Mouse (Mus musculus): ENCODE results near the gene C730034F03Rik.

DNA sequence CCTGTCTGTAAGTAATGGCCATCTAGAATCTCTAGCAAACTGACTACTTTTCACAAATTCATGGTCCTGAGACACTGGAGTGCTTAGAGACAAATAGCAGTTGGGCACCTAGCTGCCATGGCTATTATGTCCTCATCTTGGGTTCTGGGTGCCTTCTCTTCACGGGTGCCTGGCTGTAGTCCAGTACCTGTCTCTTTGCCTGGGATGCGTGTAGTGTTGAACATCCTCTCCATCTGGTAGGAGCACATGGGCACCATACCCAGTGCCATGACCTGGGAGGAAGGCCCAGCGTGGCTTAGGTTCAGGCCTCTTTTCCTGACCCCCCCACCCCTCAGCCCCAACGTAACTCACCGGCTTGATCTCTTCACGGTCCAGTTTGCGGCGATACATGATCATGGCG lies 7.5 kb upstream of the C730034F03Rik start:
- TF ChIP-seq POLR2A (IDR thresholded peaks at IDR 0.05; ENCODE audit: low read depth, low read length), result no peak
- no peak for TF ChIP-seq CTCF (conservative IDR thresholded peaks at IDR 0.05; ENCODE audit: insufficient read depth, insufficient read length, low read depth, low read length)
